Mouse (Mus musculus) hindbrain, postnatal 0 days (tissue): Measurements from ENCODE around the gene Dnm1. TPM values are rescaled to one million over a fixed set of nuclear protein-coding genes. Genes with fewer than 3 reads are reported as not detected.
A peak's percentile ranks its signal among the peaks of the same experiment; 100 is the strongest.

Source experiments
- ATAC-seq: fragments of 200-750 bp; cut with Nextera tagmentation; 2 replicates; pipeline ENCODE4 v1.8.0; 2017; ENCODE audit warnings: mild to moderate bottlenecking, moderate TSS enrichment, moderate library complexity
- DNase-seq: peaks from one replicate; pipeline ENCODE4 v3.0.0-alpha.2; 2015; ENCODE audit warnings: low spot score
- H3K27ac ChIP-seq: fragments of 300-500 bp; sonication (generic); 2 replicates; pipeline ENCODE4 v1.5.1; 2014; ENCODE audit warnings: mild to moderate bottlenecking
- H3K27me3 ChIP-seq: fragments of 300-500 bp; sonication (generic); 2 replicates; pipeline ENCODE4 v1.6.1; 2014; ENCODE audit warnings: low read length, mixed read lengths; ENCODE audit not compliant: insufficient read depth
- H3K36me3 ChIP-seq: fragments of 300-500 bp; sonication (generic); 2 replicates; pipeline ENCODE4 v1.6.1; 2014; ENCODE audit warnings: low read length, mixed read lengths; ENCODE audit not compliant: insufficient read depth
- H3K4me1 ChIP-seq: fragments of 300-500 bp; sonication (generic); 2 replicates; pipeline ENCODE4 v1.6.1; 2014; ENCODE audit warnings: antibody characterized with exemption, low read length, mixed read lengths; ENCODE audit not compliant: insufficient read depth
- H3K4me2 ChIP-seq: fragments of 300-500 bp; sonication (generic); 2 replicates; pipeline ENCODE4 v1.6.1; 2014; ENCODE audit warnings: low read depth, mild to moderate bottlenecking, low read length, moderate library complexity, mixed read lengths
- H3K4me3 ChIP-seq: fragments of 300-500 bp; sonication (generic); 2 replicates; pipeline ENCODE4 v1.5.1; 2014; ENCODE audit warnings: low read length
- H3K9ac ChIP-seq: fragments of 300-500 bp; sonication (generic); replicated peaks from 2 replicates; pipeline ENCODE4 v1.6.1; 2014; ENCODE audit warnings: mild to moderate bottlenecking, low read length, moderate library complexity, mixed read lengths
- H3K9me3 ChIP-seq: fragments of 300-500 bp; sonication (generic); 2 replicates; pipeline ENCODE4 v1.6.1; 2016; ENCODE audit warnings: low read length, mixed read lengths
- CTCF ChIP-seq: IDR thresholded peaks from 2 replicates; pipeline ENCODE4 v1.5.1; 2016; ENCODE audit warnings: antibody characterized with exemption, control low read depth, low read depth
- WGBS: fragments of 180-500 bp; shearing (Covaris S2); extraction: QIAGEN DNeasy Blood & Tissue Kit; methylation state at CpG from one replicate; pipeline ENCODE4 v1.1.7; 2014; 5-methylcytosine and 5-hydroxymethylcytosine counted together
- polyA plus RNA-seq: library from polyadenylated mRNA; unstranded; fragments of >200 nt; fragmentation: Nextera tagmentation; extraction: Ambion mirVana; gene quantifications from 2 replicates; pipeline ENCODE4 v1.2.1, GENCODE M21; 2015
- total RNA-seq: library from RNA; depleted of rRNA; stranded (reverse); fragments of >200 nt; gene quantifications from 2 replicates; pipeline ENCODE4 v1.2.3, GENCODE M21; 2014

Dnm1 gene
- total and polyA plus RNA-seq, 2 experiments from 2014 or later = 96.9 to 190 TPM

- H3K4me2 ChIP-seq = no peak overlapping the region
- no peaks in the 10 kb centered on the region for H3K9me3 ChIP-seq
- H3K27me3 ChIP-seq = no peaks in the 10 kb centered on the region
- no peak overlapping the region for H3K9ac ChIP-seq
- no peak overlapping the region for H3K4me3 ChIP-seq
- no peak for TF ChIP-seq CTCF
- 74% methylated on average over 7 of the region's 7 CpGs for WGBS
- DNase-seq (peak; percentile 7), ATAC-seq (no peak)
- H3K27ac ChIP-seq = no peak overlapping the region
- 0 out of 2 replicates have a peak, but pooled peaks cover 3% of the 10 kb centered on the region for H3K4me1 ChIP-seq
- peaks cover 47% of the 10 kb centered on the region for H3K36me3 ChIP-seq
Observed at GRCm38 (mm10) chr2:32380001-32380500, 26.9 kb upstream of the Dnm1 start.

GRCm38 (mm10) chr2:32376963-32377362 lies 23.8 kb upstream of the Dnm1 start:
- Histone ChIP-seq H3K4me2 (no peak overlapping the region), H3K27me3 (no peaks in the 10 kb centered on the region), H3K4me1 (0 out of 2 replicates have a peak, but pooled peaks cover 3% of the 10 kb centered on the region), H3K36me3 (peaks cover 56% of the 10 kb centered on the region), H3K9ac (no peak overlapping the region), H3K9me3 (no peaks in the 10 kb centered on the region), H3K27ac (no peak overlapping the region), H3K4me3 (no peak overlapping the region)
- 95% methylated on average over 10 of the region's 10 CpGs for WGBS
- ATAC-seq (no peak), DNase-seq (no peak)
- TF ChIP-seq CTCF = no peak

- Histone ChIP-seq H3K36me3 (peaks cover 70% of the 10 kb centered on the region), H3K9me3 (no peaks in the 10 kb centered on the region), H3K4me1 (0 out of 2 replicates have a peak, but pooled peaks cover 3% of the 10 kb centered on the region), H3K27ac (no peak overlapping the region), H3K9ac (no peak overlapping the region), H3K4me2 (no peak overlapping the region), H3K27me3 (no peaks in the 10 kb centered on the region), H3K4me3 (no peak overlapping the region)
- DNase-seq (no peak), ATAC-seq (no peak)
- 94% methylated on average over 13 of the region's 13 CpGs for WGBS
- no peak for TF ChIP-seq CTCF
Observed at GRCm38 (mm10) chr2:32375317-32375940, 22.3 kb upstream of the Dnm1 start.

- H3K4me2 ChIP-seq = no peak overlapping the region
- WGBS = 89% methylated on average over 10 of the region's 10 CpGs
- DNase-seq (no peak), ATAC-seq (no peak)
- peaks cover 73% of the 10 kb centered on the region for H3K36me3 ChIP-seq
- no peak for TF ChIP-seq CTCF
- H3K27ac ChIP-seq = no peak overlapping the region
- no peaks in the 10 kb centered on the region for H3K9me3 ChIP-seq
- H3K4me3 ChIP-seq = no peak overlapping the region
- no peaks in the 10 kb centered on the region for H3K4me1 ChIP-seq
- H3K27me3 ChIP-seq = no peaks in the 10 kb centered on the region
- no peak overlapping the region for H3K9ac ChIP-seq
Observed at GRCm38 (mm10) chr2:32374191-32374590, 21.1 kb upstream of the Dnm1 start.

GRCm38 (mm10) chr2:32367315-32367714 lies 14.2 kb upstream of the Dnm1 start:
- DNase-seq = no peak
- 96% methylated on average over 5 of the region's 5 CpGs for WGBS
- H3K27me3 ChIP-seq = no peaks in the 10 kb centered on the region
- no peak overlapping the region for H3K9ac ChIP-seq
- no peak for TF ChIP-seq CTCF
- no peak overlapping the region for H3K27ac ChIP-seq
- H3K9me3 ChIP-seq = no peaks in the 10 kb centered on the region
- H3K36me3 ChIP-seq = peaks cover 40% of the 10 kb centered on the region
- H3K4me1 ChIP-seq = peaks cover 8% of the 10 kb centered on the region
- no peak overlapping the region for H3K4me3 ChIP-seq
- ATAC-seq = no peak
- H3K4me2 ChIP-seq = no peak overlapping the region

GRCm38 (mm10) chr2:32364121-32364520 lies 11.0 kb upstream of the Dnm1 start:
- Histone ChIP-seq H3K9ac (peak overlapping the region; percentile 82), H3K27me3 (peaks cover 5% of the 10 kb centered on the region; the same call in 1 of the 2 replicates), H3K4me3 (peak overlapping the region; percentile 83), H3K36me3 (peaks cover 16% of the 10 kb centered on the region), H3K27ac (peak overlapping the region; percentile 88; the same call in 1 of the 2 replicates), H3K4me1 (peaks cover 8% of the 10 kb centered on the region), H3K9me3 (no peaks in the 10 kb centered on the region), H3K4me2 (peak overlapping the region; percentile 81)
- TF ChIP-seq CTCF = no peak
- WGBS = 83% methylated on average over 8 of the region's 8 CpGs
- ATAC-seq = no peak
- DNase-seq = no peak
